Mouse (Mus musculus): ENCODE measurements around the gene Slc16a10. TPM values are rescaled to one million over a fixed set of nuclear protein-coding genes. Genes with fewer than 3 reads are reported as not detected.

Gene Slc16a10
- polyA plus RNA-seq, 1 experiment from 2014 or later, result 12.8 TPM

DNA sequence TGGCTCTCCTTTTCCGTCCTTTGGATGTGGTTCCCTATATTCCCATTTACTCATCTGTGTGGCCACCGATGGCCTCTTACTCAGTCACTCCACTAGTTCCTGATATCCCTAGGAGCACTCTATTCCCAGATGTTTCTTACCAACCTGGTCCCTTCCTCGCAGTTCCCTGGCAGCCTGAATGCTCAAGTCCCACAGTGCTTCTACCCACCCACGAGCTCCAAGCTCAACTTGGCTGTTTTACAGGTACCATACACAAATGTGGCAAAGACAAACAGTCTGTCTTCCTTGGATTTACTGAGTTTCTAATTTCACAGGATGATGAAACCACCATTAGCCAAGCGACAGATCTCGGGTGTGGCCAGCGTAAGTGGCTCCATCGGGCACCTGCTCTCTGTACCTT is 87.6 kb downstream of the Slc16a10 start:
- Histone ChIP-seq H3K27ac (no peak overlapping the region), H3K27me3 (no peaks in the 10 kb centered on the region), H3K9me3 (no peaks in the 10 kb centered on the region), H3K4me2 (no peak overlapping the region), H3K4me1 (replicated peaks) (no peaks in the 10 kb centered on the region), H3K36me3 (no peaks in the 10 kb centered on the region), H3K4me3 (no peak overlapping the region), H3K9ac (no peak overlapping the region)
- 92% methylated on average over 8 of the region's 8 CpGs for WGBS
- ATAC-seq (ENCODE audit: low FRiP score), result no peak

- ATAC-seq (ENCODE audit: low FRiP score), result no peak
- H3K4me3 ChIP-seq, result no peak overlapping the region
- no peak overlapping the region for H3K9ac ChIP-seq
- no peaks in the 10 kb centered on the region for H3K4me1 ChIP-seq (replicated peaks)
- H3K9me3 ChIP-seq, result no peaks in the 10 kb centered on the region
- H3K36me3 ChIP-seq, result no peaks in the 10 kb centered on the region
- H3K4me2 ChIP-seq, result no peak overlapping the region
- no peak overlapping the region for H3K27ac ChIP-seq
- H3K27me3 ChIP-seq, result no peaks in the 10 kb centered on the region
- 94% methylated on average over 4 of the region's 4 CpGs for WGBS
Measured at GRCm38 (mm10) chr10:40053896-40054295, 88.2 kb downstream of the Slc16a10 start.

DNA sequence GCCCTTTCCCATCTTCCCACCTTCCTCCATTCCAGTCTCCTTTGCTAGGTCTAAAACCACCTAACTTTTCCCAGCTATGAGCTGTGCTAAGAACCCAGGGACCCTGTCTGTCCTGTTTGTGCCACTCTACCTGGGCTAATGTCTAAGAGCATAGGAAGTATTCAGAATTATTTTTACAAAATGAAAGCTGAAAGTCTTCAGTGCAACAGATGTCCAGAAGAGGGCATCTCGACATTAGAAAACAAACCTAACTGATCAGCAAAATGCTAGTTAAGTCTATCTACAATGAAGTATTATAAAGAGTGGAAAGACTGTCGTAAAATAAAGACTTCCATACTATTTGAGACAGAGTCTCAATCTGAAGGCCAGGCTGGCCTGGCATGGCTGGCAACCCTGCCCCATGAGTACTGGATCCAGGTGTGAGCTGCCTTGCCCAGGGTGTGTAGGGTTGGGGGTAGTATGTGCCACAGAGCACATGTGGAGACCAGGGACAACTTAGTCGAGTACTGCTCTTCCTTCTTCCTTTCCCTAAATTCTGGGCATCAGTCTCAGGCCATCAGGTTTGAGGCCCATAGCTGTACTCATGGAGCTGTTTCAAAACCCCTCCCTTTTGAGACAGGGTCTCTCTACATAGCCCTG is 88.7 kb downstream of the Slc16a10 start:
- Histone ChIP-seq H3K4me1 (replicated peaks) (no peaks in the 10 kb centered on the region), H3K27ac (no peak overlapping the region), H3K27me3 (no peaks in the 10 kb centered on the region), H3K4me2 (no peak overlapping the region), H3K9me3 (no peaks in the 10 kb centered on the region), H3K4me3 (no peak overlapping the region), H3K36me3 (no peaks in the 10 kb centered on the region), H3K9ac (no peak overlapping the region)
- WGBS, result 55% methylated on average over 3 of the region's 3 CpGs
- ATAC-seq (ENCODE audit: low FRiP score), result no peak; the same call in 1 of the 2 replicates

GRCm38 (mm10) chr10:40051997-40052396 is 90.1 kb downstream of the Slc16a10 start:
- Histone ChIP-seq H3K36me3 (no peaks in the 10 kb centered on the region), H3K27me3 (no peaks in the 10 kb centered on the region)
- 90% methylated on average over 3 of the region's 3 CpGs for WGBS

DNA sequence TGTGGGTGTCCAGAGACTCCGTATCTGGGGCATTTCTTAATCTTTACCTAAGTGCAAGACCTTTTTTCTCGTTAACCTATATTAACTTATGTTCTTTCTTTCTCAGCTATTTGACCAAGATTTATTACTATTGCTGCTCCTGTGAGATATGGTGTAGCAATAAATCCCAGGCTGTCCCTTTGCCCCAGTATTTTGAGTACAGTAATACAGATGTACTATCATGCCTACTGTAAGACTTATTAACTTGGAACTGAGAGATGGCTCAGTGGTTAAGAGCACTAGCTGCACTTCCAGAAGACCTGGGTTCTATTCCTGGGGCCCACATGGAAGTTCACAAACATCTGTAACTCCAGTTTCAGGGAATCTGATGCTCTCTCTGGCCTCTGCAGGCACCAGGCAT is 91.3 kb downstream of the Slc16a10 start:
- no peaks in the 10 kb centered on the region for H3K27me3 ChIP-seq
- H3K4me1 ChIP-seq (replicated peaks), result no peaks in the 10 kb centered on the region
- no peak overlapping the region for H3K27ac ChIP-seq
- H3K9ac ChIP-seq, result no peak overlapping the region
- no peak overlapping the region for H3K4me2 ChIP-seq
- no peak for ATAC-seq (ENCODE audit: low FRiP score)
- no peaks in the 10 kb centered on the region for H3K9me3 ChIP-seq
- 94% methylated on average over 2 of the region's 2 CpGs for WGBS
- H3K4me3 ChIP-seq, result no peak overlapping the region
- no peaks in the 10 kb centered on the region for H3K36me3 ChIP-seq

More at GRCm38 (mm10) chr10:40051997-40052396, 90.1 kb downstream of the Slc16a10 start:
- no peak for ATAC-seq (ENCODE audit: low FRiP score)
- Histone ChIP-seq H3K9ac (peak overlapping the region; percentile 15; the same call in 1 of the 2 replicates), H3K4me2 (no peak overlapping the region), H3K9me3 (no peaks in the 10 kb centered on the region), H3K4me1 (replicated peaks) (no peaks in the 10 kb centered on the region), H3K27ac (no peak overlapping the region), H3K4me3 (no peak overlapping the region)

- H3K9me3 ChIP-seq, result no peaks in the 10 kb centered on the region
- 16% methylated on average over 4 of the region's 4 CpGs for WGBS
- H3K4me1 ChIP-seq (replicated peaks), result 0 out of 2 replicates have a peak, but pooled peaks cover 4% of the 10 kb centered on the region
- H3K27me3 ChIP-seq, result no peaks in the 10 kb centered on the region
- no peaks in the 10 kb centered on the region for H3K36me3 ChIP-seq
- H3K9ac ChIP-seq, result no peak overlapping the region
- H3K4me3 ChIP-seq, result no peak overlapping the region
- ATAC-seq (ENCODE audit: low FRiP score), result no peak
- no peak overlapping the region for H3K4me2 ChIP-seq
- H3K27ac ChIP-seq, result no peak overlapping the region
Measured at GRCm38 (mm10) chr10:40041339-40041738, 100.7 kb downstream of the Slc16a10 start.

- Histone ChIP-seq H3K4me3 (no peak overlapping the region), H3K4me1 (replicated peaks) (0 out of 2 replicates have a peak, but pooled peaks cover 4% of the 10 kb centered on the region), H3K36me3 (no peaks in the 10 kb centered on the region), H3K9ac (peak overlapping the region; percentile 53; the same call in 1 of the 2 replicates), H3K4me2 (peak overlapping the region; percentile 27), H3K27me3 (no peaks in the 10 kb centered on the region), H3K9me3 (no peaks in the 10 kb centered on the region), H3K27ac (0 out of 2 replicates have a peak overlapping the region, but pooled peaks have one; percentile 35)
- WGBS, result 72% methylated on average over 24 of the region's 24 CpGs
- ATAC-seq (ENCODE audit: low FRiP score), result peak; percentile 57; the same call in 1 of the 2 replicates
Measured at GRCm38 (mm10) chr10:40036686-40037560, 105.1 kb downstream of the Slc16a10 start.

DNA sequence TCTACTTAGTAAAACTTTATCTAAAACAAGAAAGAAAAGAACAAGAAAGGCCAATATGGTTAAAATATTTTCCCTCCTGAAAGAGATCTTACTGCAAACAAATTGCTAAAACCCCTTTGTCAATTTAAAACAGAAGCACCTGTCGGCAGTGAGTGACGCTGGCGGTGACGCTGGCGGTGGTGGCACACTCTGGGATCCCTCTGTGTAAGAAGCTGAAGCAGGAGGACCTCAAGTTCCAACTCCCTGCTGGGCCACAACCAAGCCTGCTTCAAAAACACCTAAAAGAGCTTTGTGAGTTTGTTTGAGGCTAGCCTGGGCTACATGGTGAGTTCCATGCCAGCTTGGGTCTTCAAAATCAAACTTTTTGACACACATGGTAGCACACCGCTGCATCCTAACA is 107.1 kb downstream of the Slc16a10 start:
- no peak overlapping the region for H3K4me3 ChIP-seq
- H3K4me1 ChIP-seq (replicated peaks), result 0 out of 2 replicates have a peak, but pooled peaks cover 4% of the 10 kb centered on the region
- 95% methylated on average over 6 of the region's 6 CpGs for WGBS
- H3K9me3 ChIP-seq, result no peaks in the 10 kb centered on the region
- ATAC-seq (ENCODE audit: low FRiP score), result no peak
- H3K9ac ChIP-seq, result no peak overlapping the region
- no peak overlapping the region for H3K4me2 ChIP-seq
- no peak overlapping the region for H3K27ac ChIP-seq
- no peaks in the 10 kb centered on the region for H3K27me3 ChIP-seq
- H3K36me3 ChIP-seq, result no peaks in the 10 kb centered on the region

DNA sequence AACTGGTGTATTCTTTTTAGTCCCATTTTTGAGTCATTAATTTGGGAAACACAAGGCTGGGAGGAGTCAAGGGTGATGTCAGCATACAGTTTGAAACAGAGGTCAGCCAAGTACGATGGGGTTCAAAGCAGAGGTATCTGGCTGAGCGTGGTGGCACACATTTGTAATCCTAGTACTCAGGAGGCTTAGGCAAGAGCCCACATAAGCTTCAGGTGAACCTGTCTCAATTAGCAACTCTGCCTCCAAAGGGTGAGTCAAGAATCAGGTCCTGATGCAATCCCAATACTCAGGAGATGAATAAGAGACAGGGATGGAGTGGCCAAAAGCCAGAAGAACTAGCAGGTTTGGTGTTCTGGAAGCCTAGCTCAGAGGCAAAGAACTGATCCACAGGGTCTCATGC is 109.2 kb downstream of the Slc16a10 start:
- Histone ChIP-seq H3K4me3 (no peak overlapping the region), H3K27ac (no peak overlapping the region), H3K27me3 (no peaks in the 10 kb centered on the region), H3K9ac (no peak overlapping the region), H3K4me2 (no peak overlapping the region), H3K4me1 (replicated peaks) (0 out of 2 replicates have a peak, but pooled peaks cover 4% of the 10 kb centered on the region), H3K9me3 (no peaks in the 10 kb centered on the region), H3K36me3 (no peaks in the 10 kb centered on the region)
- 91% methylated on average over 2 of the region's 2 CpGs for WGBS
- no peak for ATAC-seq (ENCODE audit: low FRiP score)

DNA sequence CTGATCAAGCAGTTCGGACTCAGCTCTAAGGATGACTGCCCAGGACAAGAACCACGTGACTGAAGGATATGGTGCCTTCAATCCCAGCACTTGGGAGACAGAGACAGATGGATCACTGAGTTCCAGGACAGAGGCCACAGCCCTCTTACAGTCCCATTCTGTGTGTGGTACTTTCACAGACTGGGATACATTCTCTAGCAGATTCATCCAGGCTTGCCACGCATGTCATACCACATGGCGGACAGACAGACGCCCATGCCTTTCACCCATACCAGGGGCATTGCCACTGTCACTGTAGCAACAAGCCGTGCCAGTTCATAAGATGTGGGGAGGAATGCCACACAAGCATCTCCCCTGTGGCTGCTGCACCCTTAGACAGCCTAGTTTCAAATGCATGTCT is 111.3 kb downstream of the Slc16a10 start:
- H3K36me3 ChIP-seq, result no peaks in the 10 kb centered on the region
- H3K9me3 ChIP-seq, result no peaks in the 10 kb centered on the region; the same call in 1 of the 2 replicates
- no peak overlapping the region for H3K4me2 ChIP-seq
- no peaks in the 10 kb centered on the region for H3K27me3 ChIP-seq
- H3K4me3 ChIP-seq, result no peak overlapping the region
- ATAC-seq (ENCODE audit: low FRiP score), result no peak
- H3K27ac ChIP-seq, result no peak overlapping the region
- H3K4me1 ChIP-seq (replicated peaks), result no peaks in the 10 kb centered on the region
- 92% methylated on average over 6 of the region's 6 CpGs for WGBS
- no peak overlapping the region for H3K9ac ChIP-seq

DNA sequence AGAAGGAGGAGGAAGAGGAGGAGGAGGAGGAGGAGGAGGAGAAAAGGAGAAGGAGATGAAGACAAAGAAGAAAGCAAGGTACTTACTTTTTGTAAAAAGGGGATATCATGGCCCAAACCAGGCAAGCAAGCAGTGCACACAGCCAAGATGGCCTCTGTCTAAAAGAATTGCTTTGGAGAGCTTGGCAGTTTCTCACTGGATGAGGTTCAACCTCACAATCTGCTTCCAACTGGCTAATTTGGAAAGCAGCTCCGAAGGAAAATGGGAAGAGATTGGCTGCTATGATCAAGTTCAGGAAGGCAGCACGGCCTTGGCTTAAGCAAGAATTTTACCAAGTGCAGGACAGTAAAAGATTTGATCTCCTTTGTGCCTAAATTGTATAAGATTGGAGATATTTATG is 112.4 kb downstream of the Slc16a10 start:
- H3K36me3 ChIP-seq, result no peaks in the 10 kb centered on the region

DNA sequence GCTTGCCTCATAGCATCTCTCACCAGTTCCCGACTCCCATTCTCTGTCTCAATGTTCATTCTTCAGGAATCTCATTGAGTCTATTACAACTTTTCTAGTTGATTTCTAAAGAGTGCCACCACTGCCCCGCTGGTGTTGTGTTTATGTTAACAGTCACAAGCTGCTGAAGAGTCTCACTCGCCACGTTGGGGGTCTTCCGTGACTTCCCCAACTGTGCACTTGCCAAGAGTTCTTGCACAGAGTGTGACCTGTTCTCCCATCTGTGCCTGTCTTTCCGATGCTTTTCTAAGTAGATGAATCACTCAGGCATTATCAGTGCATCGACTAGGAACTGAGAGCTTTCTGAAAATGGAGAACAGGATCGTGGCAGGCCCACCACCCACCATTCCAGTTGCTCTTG is 114.0 kb downstream of the Slc16a10 start:
- Histone ChIP-seq H3K9me3 (no peaks in the 10 kb centered on the region; the same call in 1 of the 2 replicates), H3K9ac (no peak overlapping the region), H3K36me3 (no peaks in the 10 kb centered on the region), H3K4me1 (replicated peaks) (peaks cover 14% of the 10 kb centered on the region), H3K4me2 (no peak overlapping the region), H3K4me3 (no peak overlapping the region), H3K27ac (no peak overlapping the region), H3K27me3 (0 out of 2 replicates have a peak, but pooled peaks cover 9% of the 10 kb centered on the region)
- WGBS, result 89% methylated on average over 8 of the region's 8 CpGs
- no peak for ATAC-seq (ENCODE audit: low FRiP score)

More for the DNA sequence above, 112.4 kb downstream of the Slc16a10 start:
- no peaks in the 10 kb centered on the region; the same call in 1 of the 2 replicates for H3K9me3 ChIP-seq
- 87% methylated on average over 2 of the region's 2 CpGs for WGBS
- no peak overlapping the region for H3K4me2 ChIP-seq
- H3K27ac ChIP-seq, result no peak overlapping the region
- peaks cover 5% of the 10 kb centered on the region for H3K4me1 ChIP-seq (replicated peaks)
- H3K27me3 ChIP-seq, result no peaks in the 10 kb centered on the region
- no peak overlapping the region for H3K4me3 ChIP-seq
- no peak overlapping the region for H3K9ac ChIP-seq
- no peak for ATAC-seq (ENCODE audit: low FRiP score)
